Mouse (Mus musculus) ES-CJ7 (cell line): ENCODE measurements at regions not wholly inside any gene's neighbourhood (a gene's known extent, or its start where the extent isn't known, plus 50 kb on each side); places are given as distances from the start of the nearest gene placed in this dataset.
"Not testable (repeated sequence)": the region's sequence is repeated elsewhere in the genome, so short reads cannot be mapped to it uniquely, and the experiment has no call there.

Experiments
- DNase-seq: peaks from one replicate; pipeline ENCODE4 v3.0.0; 2011; ENCODE audit warnings: low read depth, low spot score

DNA sequence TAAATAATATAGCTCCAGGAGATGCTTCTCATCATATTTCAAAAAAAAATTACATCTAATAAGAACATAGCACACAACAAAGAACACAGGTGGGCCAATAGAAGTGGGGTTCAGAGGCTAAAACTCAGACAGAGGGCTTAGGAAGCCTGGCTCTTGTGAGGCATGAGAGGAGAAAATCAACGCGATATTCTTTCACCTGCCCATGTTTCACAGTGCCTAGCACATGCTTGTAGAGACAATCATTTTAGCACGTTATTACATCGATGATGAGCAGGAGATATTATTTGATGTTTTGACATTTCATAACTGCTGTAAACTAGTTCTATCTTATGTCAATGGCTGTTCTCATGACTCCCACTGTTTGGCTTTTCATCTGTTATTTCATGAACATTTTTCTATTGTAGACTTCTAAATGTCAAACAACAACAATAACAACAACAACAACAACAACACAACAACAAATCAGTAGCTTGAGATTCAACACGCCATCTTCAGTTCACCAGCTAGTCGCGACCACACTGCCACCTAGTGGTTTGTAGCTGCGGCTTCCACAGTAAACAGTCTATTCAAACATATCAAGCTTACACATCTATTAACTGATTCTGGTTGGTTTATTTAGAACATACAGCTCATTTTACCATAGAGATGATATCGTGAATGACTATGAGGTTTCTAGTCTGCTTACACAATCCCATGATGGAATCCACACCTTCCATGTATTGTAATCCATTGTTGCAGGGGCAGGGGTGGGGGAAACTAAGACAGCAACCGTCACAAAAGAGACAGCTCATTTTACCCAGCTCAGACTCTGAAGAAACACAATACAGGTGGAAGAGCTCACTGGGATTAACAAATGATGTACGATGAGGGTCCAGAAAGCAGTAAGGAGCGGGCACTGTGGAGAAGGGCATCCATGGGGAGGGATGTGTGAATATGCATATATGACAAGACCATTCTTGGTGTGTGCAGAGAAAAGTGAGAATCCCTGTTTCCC lies 60.5 kb upstream of the Tmem200a start:
- DNase-seq: peak; percentile 45

DNA sequence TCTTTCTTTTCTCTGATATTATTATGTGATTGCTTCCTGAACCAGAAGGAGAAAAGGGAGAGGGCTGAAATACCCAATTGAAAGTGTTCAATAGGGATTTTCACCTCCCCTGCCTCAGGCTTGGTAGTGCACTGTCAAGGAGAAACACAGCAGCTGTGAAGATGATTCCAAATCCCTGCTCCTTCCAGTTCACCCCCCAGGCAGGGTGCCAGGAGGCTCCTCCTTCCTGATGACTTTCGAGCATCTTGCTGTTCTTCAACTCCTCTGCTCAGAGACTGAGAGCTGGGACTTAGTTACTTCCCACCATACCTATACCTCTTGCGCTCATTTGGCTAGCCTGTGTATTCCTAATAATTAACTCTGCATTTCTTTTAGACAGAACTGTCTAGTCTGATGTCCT lies 73.7 kb upstream of the Tmem200a start:
- no peak for DNase-seq

DNA sequence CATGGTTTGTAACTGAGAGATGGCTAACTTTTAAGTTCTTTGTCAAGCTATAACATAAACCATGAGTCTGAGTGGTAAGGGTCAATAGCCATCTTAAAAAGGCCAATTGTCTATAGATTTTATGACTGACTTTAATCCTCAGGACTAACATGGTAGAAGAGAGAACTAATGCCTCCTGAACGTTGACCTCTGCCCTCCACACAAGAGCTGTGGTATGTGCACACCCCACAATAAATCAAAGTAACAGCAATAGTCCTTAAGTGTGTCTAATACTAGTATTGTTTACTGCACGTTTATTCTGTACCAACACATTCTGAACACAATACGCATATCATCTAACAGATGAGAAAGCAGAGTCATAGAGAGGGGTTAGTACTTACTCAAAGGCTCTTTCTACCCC lies 70.7 kb upstream of the Samd3 start:
- no peak for DNase-seq

GRCm38 (mm10) chr10:26161139-26161538 lies 68.4 kb upstream of the Samd3 start:
- DNase-seq: not testable (repeated sequence)

- no peak for DNase-seq
Measured at GRCm38 (mm10) chr10:26164531-26164930, 65.0 kb upstream of the Samd3 start.

- DNase-seq: no peak
Measured at GRCm38 (mm10) chr10:26177591-26177990, 51.9 kb upstream of the Samd3 start.

DNA sequence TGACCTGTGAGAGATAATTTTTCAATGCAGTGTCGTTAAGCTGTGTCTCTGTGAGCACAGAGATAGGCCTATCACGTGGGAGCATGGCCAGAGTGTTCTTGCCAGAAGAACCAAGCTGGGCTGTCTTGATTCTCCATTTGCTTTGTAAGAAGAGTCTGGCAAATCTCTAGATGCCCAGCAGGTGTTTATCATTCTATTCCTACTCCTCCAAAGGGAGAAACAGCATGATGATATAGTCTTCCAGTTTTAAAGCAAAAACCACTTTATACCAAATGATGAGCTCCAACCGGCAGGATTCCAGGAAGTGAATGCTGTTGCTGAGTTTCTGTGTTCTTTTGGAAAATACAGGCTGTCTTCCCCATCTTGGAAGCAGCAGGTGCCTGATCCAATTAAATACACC lies 51.2 kb upstream of the Samd3 start:
- no peak for DNase-seq
